Mouse (Mus musculus): ENCODE measurements around the gene Tmem50b. TPM values are rescaled to one million over a fixed set of nuclear protein-coding genes. Genes with fewer than 3 reads are reported as not detected.
A peak's percentile ranks its signal among the peaks of the same experiment; 100 is the strongest.

Gene Tmem50b
- polyA plus RNA-seq, 1 experiment: 54.1 TPM

DNA sequence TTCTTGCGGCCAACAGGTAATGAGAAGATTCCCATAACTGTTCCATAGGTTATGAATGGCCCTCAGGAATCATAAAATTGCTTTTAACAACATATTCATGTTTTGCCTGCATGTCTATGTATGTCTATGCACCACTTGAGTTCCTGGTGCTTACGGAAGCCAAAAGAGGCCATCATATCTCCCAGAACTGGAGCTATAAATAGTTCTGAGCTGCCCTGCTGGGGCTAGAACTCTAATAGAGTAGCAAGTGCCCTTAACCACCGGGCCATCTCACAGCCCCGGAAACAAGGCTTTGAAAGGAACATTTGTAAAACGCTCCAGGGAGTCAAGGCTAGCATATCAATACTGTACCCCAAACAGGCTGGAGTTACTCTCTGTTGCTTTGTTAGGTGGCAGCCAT lies 49.0 kb downstream of the Tmem50b start:
- Histone ChIP-seq H3K4me1 (ENCODE audit: control insufficient read depth, insufficient read depth, low read length) (peaks cover 32% of the 10 kb centered on the region), H3K4me3 (ENCODE audit: control insufficient read depth, low read depth, low read length) (no peak overlapping the region), H3K36me3 (ENCODE audit: control insufficient read depth, insufficient read depth, low read length) (no peaks in the 10 kb centered on the region), H3K27me3 (ENCODE audit: control insufficient read depth, insufficient read depth, low read length) (peaks cover 6% of the 10 kb centered on the region; the same call in 1 of the 2 replicates), H3K27ac (ENCODE audit: control insufficient read depth, insufficient read depth, low read depth, low read length) (no peak overlapping the region)
- no peak for TF ChIP-seq CTCF (IDR thresholded peaks at IDR 0.05; ENCODE audit: control insufficient read depth, insufficient read depth, insufficient replicate concordance, low read depth, low read length)
- TF ChIP-seq POLR2A (IDR thresholded peaks at IDR 0.05; ENCODE audit: control insufficient read depth, low read depth, low read length): no peak

DNA sequence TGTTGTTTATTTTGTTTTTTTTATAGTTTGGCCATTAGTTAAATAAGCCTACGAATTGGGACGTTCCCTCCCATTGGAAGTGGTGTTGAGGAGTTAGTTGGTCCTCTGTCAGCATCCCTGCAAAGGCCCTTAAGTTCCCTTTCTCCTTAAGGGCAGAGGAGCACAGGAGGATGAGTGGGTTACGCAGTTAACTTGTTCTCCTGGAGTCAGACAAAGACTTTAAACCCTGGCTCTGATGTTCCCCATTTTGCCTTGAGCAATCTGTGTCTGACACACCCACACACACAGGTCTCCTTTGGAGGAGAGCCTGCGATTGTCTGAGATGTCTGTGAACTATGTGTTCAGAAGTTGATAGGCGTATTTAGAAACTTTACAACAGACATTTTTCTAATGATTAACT lies 49.6 kb downstream of the Tmem50b start:
- Histone ChIP-seq H3K27ac (ENCODE audit: control insufficient read depth, insufficient read depth, low read depth, low read length) (no peak overlapping the region), H3K36me3 (ENCODE audit: control insufficient read depth, insufficient read depth, low read length) (no peaks in the 10 kb centered on the region), H3K4me3 (ENCODE audit: control insufficient read depth, low read depth, low read length) (peak overlapping the region; percentile 90), H3K4me1 (ENCODE audit: control insufficient read depth, insufficient read depth, low read length) (peaks cover 31% of the 10 kb centered on the region), H3K27me3 (ENCODE audit: control insufficient read depth, insufficient read depth, low read length) (peaks cover 6% of the 10 kb centered on the region; the same call in 1 of the 2 replicates)
- TF ChIP-seq POLR2A (IDR thresholded peaks at IDR 0.05; ENCODE audit: control insufficient read depth, low read depth, low read length) (no peak), CTCF (IDR thresholded peaks at IDR 0.05; ENCODE audit: control insufficient read depth, insufficient read depth, insufficient replicate concordance, low read depth, low read length) (no peak)

DNA sequence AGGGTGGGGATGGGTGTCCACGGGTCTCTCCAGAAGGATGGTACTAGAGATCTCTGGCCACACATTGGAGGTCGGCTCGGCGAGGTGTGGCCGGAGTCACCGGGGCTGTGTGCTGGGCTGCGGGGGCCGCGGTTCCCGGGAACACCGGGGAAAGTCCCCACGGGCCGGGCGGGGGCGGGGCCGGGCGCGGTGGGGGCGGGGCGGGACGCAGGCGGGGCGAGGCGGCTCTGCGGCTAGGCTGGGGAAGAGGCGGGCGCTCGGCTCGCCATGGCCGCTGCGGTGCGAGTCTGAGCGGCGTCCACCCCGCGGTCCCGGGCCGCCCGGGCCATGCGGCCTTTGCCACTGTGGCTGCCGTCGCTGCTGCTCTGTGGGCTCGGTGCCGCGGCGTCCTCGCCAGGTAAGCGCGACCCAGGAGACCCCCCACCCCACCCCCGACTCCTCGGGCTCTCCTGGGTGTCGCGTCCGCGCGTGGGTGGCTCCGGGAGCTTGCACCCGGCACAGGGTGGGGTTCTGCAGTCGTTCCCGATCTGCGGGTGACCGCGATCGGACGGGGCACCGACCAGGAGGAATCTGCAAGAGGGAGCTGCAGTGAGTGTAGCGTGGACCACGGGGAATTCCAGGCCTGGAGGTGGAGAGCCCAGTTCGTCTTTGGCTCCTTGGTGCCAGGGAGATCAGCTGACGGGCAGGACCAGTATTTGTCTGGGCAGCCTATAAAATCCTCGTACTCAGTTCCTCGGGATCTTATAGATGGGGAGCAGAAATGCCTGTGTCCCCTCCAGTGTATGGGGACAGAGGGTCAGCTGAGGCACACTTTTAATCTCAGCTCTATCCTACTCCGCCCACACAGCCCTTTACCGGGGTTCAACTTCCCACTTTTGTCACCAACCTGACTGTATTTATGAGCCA lies 50.5 kb downstream of the Tmem50b start, which contains the start of gene Ifngr2:
Gene Ifngr2, plus strand, starts transcription at position 237 of the 906 bp plus-strand sequence.
- TF ChIP-seq CTCF (IDR thresholded peaks at IDR 0.05; ENCODE audit: control insufficient read depth, insufficient read depth, insufficient replicate concordance, low read depth, low read length) (no peak), POLR2A (IDR thresholded peaks at IDR 0.05; ENCODE audit: control insufficient read depth, low read depth, low read length) (peak; percentile 42; the same call in 1 of the 2 replicates)
- Histone ChIP-seq H3K27me3 (ENCODE audit: control insufficient read depth, insufficient read depth, low read length) (peaks cover 6% of the 10 kb centered on the region; the same call in 1 of the 2 replicates), H3K36me3 (ENCODE audit: control insufficient read depth, insufficient read depth, low read length) (no peaks in the 10 kb centered on the region), H3K4me3 (ENCODE audit: control insufficient read depth, low read depth, low read length) (peak within 1 kb of the TSS; percentile 90), H3K27ac (ENCODE audit: control insufficient read depth, insufficient read depth, low read depth, low read length) (peak within 1 kb of the TSS; percentile 74), H3K4me1 (ENCODE audit: control insufficient read depth, insufficient read depth, low read length) (peaks cover 23% of the 10 kb centered on the region)

DNA sequence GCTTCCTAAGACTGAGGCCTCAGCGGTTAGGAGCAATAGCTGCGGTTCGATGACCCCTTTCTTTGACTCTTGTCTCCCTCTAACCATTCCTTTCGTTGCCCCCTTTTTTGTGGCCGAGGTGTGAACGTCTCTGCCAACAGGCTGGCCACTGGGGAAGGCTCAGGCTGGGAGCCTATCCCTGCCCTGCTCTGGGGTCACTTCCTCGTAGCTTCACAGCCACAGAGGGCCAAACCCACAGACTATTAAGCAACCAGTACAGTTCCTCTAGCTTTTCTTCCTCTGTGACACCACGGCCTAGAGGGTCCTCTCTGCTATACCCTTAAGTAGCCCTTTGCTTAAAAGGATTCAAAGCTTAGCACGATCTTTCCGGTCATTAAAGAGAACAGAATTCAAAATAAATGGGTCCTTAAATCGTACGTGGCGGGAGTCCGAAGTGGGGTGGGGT lies 51.2 kb downstream of the Tmem50b start:
- Histone ChIP-seq H3K4me1 (ENCODE audit: control insufficient read depth, insufficient read depth, low read length) (peaks cover 19% of the 10 kb centered on the region), H3K27ac (ENCODE audit: control insufficient read depth, insufficient read depth, low read depth, low read length) (peak overlapping the region; percentile 70), H3K36me3 (ENCODE audit: control insufficient read depth, insufficient read depth, low read length) (no peaks in the 10 kb centered on the region), H3K27me3 (ENCODE audit: control insufficient read depth, insufficient read depth, low read length) (peaks cover 6% of the 10 kb centered on the region; the same call in 1 of the 2 replicates), H3K4me3 (ENCODE audit: control insufficient read depth, low read depth, low read length) (peak overlapping the region; percentile 54)
- no peak for TF ChIP-seq CTCF (IDR thresholded peaks at IDR 0.05; ENCODE audit: control insufficient read depth, insufficient read depth, insufficient replicate concordance, low read depth, low read length)
- TF ChIP-seq POLR2A (IDR thresholded peaks at IDR 0.05; ENCODE audit: control insufficient read depth, low read depth, low read length): 0 out of 2 replicates have a peak, but pooled peaks have one; percentile 6

DNA sequence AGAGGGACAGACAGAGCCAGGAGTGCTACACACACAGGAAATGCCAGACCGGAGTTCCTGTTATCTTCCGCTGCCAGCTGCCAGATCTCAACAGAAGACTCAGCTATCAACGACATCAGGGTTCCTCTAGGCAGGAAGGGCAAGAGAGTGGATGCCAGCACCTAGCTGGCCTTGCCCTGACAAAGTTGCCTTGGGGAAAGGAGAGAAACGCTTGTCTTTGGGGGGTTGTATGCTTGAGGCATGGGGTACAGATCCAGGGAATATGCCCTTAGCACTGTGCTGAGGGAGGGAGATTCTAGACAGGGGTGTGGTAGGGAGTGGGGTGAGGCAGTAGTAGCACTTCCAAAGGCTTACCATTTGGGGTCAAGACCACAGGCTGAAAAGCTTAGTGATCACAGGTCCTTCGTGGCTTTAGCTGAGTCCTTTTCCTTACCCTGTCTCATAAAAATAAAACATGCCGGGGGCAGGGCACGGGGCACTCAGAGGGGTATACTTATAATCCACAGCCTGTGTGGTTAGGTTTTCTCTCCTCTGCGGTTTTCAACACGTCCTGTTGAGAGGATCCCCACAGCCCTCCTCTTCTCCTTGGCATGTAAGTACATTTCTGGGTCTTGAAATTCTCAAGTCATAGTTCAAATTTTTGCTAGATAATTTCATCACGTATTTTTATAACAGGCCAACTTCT lies 51.9 kb downstream of the Tmem50b start:
- TF ChIP-seq CTCF (IDR thresholded peaks at IDR 0.05; ENCODE audit: control insufficient read depth, insufficient read depth, insufficient replicate concordance, low read depth, low read length): no peak
- no peak for TF ChIP-seq POLR2A (IDR thresholded peaks at IDR 0.05; ENCODE audit: control insufficient read depth, low read depth, low read length)
- peaks cover 18% of the 10 kb centered on the region for H3K4me1 ChIP-seq (ENCODE audit: control insufficient read depth, insufficient read depth, low read length)
- H3K36me3 ChIP-seq (ENCODE audit: control insufficient read depth, insufficient read depth, low read length): no peaks in the 10 kb centered on the region
- no peak overlapping the region for H3K4me3 ChIP-seq (ENCODE audit: control insufficient read depth, low read depth, low read length)
- 0 out of 2 replicates have a peak overlapping the region, but pooled peaks have one; percentile 32 for H3K27ac ChIP-seq (ENCODE audit: control insufficient read depth, insufficient read depth, low read depth, low read length)
- H3K27me3 ChIP-seq (ENCODE audit: control insufficient read depth, insufficient read depth, low read length): peaks cover 6% of the 10 kb centered on the region; the same call in 1 of the 2 replicates

DNA sequence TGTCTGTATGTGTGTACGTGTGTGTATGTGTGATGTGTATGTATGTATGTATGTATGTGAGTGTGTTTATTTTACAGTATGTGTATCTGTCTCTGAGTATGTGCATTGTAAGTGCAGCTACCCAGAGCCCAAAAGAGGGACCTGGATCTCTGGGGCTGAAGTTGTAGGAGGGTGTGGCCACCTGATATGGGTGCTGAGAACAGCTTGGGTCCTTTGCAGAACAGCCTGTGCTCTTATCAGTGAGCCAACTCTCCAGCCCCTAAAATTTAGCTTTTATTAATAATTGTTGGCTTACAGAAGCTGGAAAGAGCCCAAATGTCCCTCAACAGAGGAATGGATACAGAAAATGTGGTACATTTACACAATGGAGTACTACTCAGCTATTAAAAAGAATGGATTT lies 54.0 kb downstream of the Tmem50b start:
- Histone ChIP-seq H3K27me3 (ENCODE audit: control insufficient read depth, insufficient read depth, low read length) (peaks cover 6% of the 10 kb centered on the region; the same call in 1 of the 2 replicates), H3K36me3 (ENCODE audit: control insufficient read depth, insufficient read depth, low read length) (no peaks in the 10 kb centered on the region), H3K4me1 (ENCODE audit: control insufficient read depth, insufficient read depth, low read length) (peaks cover 18% of the 10 kb centered on the region), H3K4me3 (ENCODE audit: control insufficient read depth, low read depth, low read length) (no peak overlapping the region), H3K27ac (ENCODE audit: control insufficient read depth, insufficient read depth, low read depth, low read length) (no peak overlapping the region)
- TF ChIP-seq POLR2A (IDR thresholded peaks at IDR 0.05; ENCODE audit: control insufficient read depth, low read depth, low read length): no peak
- TF ChIP-seq CTCF (IDR thresholded peaks at IDR 0.05; ENCODE audit: control insufficient read depth, insufficient read depth, insufficient replicate concordance, low read depth, low read length): no peak

Measured in testis, adult 2 months (tissue).